Mouse (Mus musculus) retina, postnatal 7 days (tissue): Measurements from ENCODE around the gene Usp37.
A peak's percentile ranks its signal among the peaks of the same experiment; 100 is the strongest.
"Not testable (repeated sequence)": the region's sequence is repeated elsewhere in the genome, so short reads cannot be mapped to it uniquely, and the experiment has no call there.

Source experiments
- DNase-seq: peaks from one replicate; pipeline ENCODE4 v3.0.0-alpha.2; 2012; ENCODE audit warnings: low read depth, low spot score

Gene Usp37

DNA sequence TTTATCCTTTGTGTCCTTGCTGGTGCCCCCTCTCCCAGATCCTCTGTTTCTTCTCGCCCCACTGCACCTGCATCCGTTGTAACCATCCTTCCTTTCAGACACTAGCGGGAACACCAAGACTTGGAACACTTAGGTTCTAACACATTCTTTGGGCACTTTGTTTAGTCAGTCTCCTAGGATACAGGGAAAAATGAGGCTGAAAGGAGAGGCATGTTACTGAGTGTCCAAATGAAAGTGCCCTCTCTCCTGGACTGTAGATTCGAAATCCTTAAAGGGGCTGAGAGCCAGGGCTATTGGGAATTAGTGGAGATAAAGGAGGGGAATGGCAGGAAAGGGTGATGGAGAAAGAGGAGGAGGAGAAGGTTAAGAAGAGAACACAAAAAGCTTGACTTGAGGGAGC, at the start of gene Usp37:
Gene Usp37 (minus strand): TSS at position 101 of the 400 bp plus-strand sequence.
- DNase-seq: no peak

DNA sequence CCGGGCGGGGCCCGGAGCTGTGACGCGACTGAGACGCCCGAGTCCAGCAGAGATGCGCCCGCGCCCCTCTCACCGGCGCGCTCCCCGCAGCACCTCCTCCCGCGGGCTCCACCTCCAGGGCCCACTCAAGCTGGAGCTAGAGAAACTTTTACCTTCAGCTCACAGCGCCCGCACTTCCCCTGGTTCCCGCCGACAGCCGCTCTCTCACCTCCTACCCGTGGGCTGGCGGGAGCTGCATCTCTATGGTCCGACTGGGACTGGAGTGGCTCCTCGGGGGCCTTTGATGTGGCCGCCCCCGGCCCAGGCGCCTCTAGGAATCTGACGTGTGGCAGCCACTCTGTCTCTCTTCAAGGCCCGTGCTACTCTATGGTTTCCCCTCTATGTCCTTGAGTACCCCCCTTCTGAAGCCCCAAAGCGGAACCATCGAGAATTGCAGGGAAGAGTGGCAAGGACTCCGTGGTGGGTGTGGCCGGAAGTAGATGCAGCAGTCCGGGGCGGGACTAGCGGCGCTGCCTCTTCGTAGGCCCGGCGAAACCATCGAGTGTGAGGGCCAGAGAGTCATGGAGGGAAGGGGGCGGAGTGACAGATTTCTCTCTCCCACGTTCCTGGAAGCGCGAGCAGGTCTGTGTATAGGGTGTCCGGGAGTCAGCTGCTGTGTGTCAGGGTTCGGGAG, 43.8 kb upstream of the Usp37 start, which contains the start of the genes Zfp142 and Bcs1l:
Gene Zfp142 (minus strand): TSS at position 474 of the 673 bp plus-strand sequence.
Gene Bcs1l (plus strand): TSS at position 517 of the 673 bp plus-strand sequence.
- DNase-seq: peak; percentile 99

DNA sequence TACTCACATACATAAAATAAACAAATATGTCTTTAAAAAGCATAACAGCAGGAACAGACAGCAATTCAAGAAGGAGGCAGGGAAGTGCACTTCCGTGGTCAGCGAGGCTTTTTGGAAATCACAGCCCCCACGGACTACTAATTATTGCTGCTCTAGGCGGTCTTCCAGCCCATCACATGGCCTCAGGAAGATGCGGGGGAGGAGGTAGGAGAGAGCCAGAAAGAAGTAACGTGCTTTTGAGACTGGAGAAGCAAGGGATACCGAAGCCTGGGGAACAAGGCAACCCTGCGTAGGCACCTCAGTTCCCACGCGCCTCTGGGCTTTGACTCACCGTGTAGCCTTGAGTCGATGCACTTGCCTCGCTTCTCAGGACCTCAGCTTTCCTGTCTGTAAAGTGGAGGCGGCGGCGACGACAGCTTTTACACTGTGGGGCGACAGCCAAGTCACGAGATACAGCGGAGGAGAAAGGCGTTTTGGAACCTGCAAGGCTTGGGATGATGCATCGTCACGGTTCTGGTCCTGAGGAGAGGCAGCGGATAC, 43.2 kb upstream of the Usp37 start:
- DNase-seq: peak; percentile 17

DNA sequence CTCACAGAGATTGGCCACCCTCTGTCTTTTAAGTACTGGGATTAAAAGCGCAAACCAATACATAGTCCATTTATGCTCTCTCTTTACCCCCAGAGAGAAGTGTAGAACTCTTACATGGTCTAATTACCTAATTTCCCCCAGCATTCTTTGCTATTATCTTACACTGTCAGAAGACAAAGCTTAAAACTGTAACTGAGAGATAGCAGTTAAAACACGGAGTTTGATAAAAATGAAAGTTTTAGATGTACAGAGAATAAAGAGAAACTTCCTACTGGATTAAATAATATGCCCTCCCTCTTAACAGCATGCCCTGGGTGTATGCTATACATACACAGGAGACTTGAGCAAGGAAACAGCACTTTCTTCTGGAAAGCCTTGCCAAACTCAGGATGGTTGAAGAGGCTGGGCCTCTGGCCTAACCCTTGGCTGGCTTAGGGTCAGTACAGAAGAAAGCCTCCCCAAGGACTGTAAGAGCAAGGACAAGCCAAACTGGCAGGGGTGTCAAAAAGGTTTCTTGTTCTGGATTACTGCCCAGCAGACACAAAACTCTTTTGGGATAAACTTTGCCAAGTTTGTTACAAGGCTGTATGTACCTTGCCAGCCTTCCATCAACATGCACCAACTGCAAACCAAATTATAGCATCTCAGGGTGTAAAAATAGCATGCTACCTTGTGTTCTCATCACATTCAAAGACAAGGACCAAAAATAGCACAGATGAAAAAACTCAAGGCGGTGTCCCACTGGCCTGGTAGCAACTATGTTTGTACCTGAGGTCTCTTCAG, 40.7 kb upstream of the Usp37 start:
- no peak for DNase-seq

DNA sequence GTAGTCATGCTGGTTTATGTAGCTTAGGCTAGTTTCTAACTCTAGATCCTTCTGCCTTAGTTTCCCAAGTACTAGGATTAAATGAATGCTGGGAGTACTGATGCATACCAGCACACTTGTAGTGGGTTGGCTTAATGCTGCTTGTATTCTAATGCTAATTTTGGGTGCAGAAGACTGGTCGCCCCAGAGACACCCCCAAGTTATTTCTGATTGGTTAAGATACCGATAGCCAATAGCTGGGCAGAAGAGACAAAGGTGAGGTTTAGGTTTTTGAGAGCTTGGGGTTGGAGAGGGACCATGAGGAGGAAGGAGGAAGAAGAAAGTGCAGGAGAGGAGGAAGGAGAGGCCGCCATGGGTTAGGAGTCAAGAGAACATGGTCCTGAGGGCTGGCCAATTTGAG, 38.5 kb upstream of the Usp37 start:
- no peak for DNase-seq

DNA sequence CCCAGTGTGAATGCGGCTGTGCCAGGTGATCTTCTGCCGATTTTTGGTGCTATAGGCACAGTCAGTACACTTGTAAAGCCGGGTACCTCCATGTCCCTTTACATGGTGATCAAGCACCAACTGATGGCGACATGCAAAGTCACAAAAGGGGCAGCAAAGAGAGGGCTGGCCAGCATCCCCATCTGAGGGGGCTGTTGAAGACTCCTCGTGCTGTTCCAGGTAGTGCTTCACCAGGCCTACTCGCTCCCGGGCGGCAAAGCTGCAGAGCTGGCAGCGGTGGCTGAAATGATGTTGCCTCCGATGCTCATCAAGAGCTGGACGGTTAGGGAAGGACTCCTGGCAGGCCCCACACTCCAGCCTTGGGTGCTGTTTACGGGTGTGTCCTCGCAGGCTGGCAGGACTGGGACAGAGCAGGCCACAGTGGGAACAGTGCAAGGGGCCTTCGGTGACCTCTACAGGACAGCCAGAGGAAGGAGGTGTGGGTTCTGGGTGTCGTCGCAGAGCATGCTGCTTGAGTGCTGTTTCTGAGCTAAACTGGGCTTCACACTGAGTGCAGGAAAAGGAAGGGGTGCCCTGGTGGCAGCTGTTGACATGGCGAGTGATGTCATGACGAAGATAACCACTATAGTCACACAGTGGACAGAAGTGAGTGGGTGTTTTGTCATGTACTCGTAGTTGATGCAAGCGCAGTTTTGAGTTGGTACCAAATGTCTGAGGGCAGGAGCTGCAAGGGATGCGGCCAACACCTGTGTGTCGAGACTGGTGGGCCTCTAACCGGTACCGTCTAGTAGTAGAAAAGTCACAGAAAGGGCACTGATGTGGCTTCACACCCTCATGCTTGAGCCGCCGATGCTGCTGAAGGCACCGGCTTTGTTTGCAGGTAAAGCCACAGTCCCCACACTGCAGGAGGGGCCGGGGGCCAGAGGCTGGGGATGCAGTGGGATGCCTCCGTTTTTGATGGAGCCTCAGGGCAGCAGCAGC, 25.9 kb upstream of the Usp37 start:
- DNase-seq: no peak

DNA sequence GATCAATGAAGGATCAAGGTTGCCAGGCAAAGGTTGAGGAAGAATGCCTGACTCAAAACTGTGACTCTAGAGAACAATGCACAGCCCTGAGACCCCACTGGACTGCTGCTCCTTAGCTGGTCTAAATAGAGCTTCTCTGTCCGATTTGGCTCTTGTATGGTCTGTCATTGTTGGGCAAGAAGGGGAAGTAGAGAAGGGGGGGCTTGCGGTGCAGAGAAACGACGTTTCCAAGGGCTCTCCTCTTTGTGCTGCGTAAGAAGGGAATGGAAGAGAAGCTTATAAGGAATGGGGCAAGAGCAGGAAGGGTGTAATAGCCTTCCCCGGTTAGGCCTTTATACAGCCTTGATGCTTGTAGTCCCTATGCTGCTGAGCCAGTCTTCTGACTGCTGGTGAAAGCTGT, 21.8 kb upstream of the Usp37 start:
- no peak for DNase-seq

DNA sequence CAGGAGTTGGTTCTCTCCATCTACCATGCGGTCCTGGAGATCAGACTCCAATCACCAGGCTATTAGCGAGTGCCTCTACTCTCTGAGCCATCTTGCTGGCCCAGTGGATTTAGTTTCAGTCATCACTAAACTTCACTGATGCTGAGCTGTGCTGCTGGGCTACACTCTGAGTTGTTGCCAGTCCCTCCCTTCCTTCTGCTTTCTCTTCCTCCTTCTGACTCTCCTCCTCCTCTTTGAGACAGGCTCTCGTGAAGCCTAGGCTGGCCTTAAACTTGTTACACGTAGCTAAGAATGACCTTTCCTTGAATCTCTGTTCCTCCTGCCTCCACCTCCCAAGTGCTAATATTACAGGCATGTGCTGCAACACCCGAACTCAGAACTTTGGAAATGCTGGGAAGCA, 15.0 kb upstream of the Usp37 start:
- no peak for DNase-seq

DNA sequence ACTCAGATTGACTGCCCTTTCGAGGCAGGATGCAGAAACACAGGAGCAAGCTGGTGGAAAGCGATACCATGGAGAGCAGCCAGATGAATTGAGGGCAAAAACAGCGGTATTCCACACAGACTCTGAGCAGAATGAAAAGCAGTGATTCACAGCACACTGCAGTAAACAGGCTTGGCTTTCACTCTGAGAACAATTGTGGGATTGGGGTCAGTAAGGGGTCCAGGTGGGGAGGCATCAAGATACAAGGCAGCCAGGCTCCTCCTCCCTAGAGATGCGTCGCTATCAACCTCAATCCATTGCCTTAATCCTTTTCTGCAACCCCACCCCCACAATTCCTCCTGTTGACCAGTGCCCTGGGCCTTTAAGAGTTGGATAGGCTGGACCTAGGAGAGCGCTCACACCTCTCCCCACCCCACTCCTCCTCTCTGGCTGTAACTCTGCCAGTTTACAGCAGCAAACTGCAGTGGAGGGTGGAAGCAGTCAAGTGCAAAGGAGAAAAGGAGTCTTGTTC, 1.6 kb downstream of the Usp37 start, which contains the start of gene Plcd4:
Gene Plcd4 (plus strand): TSS at position 438 of the 511 bp plus-strand sequence.
- DNase-seq: peak; percentile 17

DNA sequence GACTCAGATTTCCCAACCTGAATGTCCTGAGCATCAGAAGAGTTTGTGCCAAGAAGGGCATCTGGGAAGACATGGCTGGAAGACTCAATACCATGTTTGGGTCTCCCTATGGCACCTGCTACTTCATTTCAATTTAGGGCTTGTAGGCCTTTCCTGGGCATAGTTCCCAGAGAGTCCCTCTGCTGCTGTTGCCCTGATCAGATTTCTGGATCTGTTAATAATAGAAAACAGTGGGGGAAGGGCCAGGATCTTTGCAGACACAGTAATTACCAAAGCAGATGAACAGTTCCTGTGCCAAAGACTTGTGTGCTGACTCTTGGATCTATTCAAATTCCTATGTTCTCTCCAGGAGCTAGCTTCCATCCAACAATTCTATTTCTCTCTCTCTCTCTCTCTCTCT, 5.4 kb downstream of the Usp37 start:
- DNase-seq: no peak

DNA sequence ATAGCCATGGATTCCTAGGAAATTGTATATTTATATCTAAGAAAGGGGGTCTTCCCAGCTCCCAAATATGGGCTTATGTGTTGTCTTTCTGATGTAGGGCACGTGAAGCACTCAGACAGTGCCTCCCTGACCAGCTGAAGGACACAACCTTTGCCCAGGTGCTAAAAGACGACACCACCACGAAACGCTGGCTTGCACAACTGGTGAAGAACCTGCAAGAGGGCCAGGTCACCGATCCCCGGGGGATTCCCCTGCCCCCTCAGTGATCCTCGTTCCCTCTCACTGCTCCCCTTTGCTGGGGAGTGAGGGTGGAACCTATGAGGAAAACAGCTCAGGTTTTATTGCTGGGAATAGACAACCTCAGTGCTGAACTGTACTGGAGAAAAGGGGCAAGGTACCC, 15.5 kb downstream of the Usp37 start:
- no peak for DNase-seq

DNA sequence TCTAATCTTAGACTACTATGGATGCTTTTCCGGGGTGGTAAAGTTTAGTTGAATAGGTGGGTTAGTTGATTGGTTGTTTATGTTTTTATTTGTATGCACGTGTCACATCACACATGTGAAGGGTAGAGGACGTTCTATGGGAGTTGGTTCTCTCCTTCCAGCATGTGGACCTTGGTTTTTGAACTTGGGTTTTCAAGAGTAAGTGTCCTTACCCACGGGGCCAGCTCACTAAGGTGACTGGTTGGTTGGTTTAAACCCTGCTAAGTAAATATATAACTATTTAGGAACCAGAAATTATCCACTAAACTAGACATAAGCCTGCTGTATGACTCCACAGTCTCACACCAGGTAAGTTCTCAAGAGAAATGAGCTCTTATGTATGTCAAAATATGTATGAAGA, 19.3 kb downstream of the Usp37 start:
- DNase-seq: no peak

DNA sequence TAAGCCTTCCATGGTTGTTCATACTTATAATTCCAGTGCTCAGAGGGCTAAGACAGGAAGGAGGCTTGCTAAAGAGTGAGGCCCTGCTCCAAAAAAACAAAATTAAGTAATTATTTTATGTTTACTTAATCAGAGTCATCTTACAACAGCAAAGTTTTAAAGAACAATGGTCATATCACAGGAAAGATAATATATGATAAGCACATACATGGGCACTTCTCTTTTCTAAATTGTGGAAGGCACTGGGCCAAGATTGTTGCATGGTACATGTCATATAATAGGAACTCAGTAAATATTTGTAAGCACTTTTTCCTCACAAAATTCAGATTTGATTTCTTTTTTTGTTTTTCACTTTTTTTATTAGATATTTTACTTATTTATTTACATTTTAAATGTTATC, 24.2 kb downstream of the Usp37 start:
- DNase-seq: no peak

DNA sequence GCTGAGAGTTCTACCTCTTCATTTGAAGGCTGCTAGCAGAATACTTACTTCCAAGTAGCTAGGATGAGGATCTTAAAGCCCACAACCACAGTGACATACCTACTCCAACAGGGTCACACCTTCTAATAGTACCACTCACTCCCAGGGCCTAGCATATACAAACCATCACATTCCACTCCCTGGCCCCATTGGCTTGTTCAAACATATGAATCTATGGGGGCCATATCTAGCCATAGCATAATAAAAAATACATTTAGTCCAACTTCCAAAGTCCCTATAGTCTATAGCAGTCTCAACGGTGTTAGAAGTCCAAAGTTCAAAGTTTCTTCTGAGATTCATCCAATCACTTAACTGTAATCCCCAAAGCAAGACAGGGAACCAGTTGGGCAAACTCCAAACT, 31.1 kb downstream of the Usp37 start:
- not testable (repeated sequence) for DNase-seq

DNA sequence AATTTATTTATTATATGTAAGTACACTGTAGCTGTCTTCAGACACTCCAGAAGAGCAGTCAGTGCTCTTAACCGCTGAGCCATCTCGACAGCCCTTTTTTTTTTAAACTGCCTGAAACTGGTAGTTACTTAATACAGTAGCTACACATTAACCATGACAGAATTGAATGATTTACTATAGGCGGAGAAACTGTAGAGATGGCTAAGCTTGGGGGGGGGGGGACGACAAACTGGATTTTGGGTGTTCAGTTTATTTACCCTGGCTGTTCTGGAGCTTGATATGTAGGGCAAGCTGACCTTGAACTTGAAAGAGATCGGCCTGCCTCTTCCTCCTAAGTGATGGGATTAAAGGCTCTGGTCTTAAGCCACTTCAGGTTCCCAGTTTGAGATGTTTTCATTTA, 32.8 kb downstream of the Usp37 start:
- no peak for DNase-seq

DNA sequence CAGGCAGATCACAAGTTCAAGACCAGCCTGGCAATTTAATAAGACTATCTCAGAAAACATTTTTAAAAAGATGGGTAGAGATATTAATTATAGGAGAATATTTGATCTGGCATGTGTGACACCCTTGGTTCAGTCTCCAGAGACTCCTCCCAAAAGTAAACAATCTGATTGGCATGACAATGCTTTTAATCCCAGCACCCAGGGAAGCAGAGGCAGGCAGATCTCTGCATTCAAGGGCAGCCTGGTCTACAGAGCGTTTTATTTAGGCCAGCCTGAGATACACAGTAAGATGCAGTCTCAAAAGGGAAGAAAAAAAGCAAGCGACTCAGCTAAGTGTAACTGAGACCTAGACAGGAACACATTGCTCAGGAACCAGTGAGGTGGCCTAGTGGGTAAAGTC, 36.3 kb downstream of the Usp37 start:
- no peak for DNase-seq

DNA sequence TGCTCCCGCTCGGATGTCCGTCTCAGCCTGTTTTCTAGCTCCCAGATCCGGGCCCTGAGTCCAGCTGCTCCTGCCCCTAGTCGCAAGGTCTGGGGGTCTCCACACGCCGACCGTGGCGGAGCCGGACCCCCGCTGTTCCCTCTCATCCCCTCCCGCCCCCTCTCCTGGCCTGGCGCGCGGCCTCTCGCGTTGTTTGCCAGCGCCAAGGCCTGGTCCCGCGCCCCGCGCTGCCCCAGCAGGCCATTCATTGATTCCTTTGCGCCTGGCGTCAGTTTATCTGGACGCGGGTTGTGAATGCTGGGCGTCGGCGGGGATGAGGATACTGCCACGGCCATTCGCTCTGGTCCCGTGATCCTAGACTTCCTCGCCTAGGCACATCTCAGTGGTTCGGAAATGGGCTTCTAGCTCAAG, 37.6 kb downstream of the Usp37 start:
- DNase-seq: peak; percentile 37

DNA sequence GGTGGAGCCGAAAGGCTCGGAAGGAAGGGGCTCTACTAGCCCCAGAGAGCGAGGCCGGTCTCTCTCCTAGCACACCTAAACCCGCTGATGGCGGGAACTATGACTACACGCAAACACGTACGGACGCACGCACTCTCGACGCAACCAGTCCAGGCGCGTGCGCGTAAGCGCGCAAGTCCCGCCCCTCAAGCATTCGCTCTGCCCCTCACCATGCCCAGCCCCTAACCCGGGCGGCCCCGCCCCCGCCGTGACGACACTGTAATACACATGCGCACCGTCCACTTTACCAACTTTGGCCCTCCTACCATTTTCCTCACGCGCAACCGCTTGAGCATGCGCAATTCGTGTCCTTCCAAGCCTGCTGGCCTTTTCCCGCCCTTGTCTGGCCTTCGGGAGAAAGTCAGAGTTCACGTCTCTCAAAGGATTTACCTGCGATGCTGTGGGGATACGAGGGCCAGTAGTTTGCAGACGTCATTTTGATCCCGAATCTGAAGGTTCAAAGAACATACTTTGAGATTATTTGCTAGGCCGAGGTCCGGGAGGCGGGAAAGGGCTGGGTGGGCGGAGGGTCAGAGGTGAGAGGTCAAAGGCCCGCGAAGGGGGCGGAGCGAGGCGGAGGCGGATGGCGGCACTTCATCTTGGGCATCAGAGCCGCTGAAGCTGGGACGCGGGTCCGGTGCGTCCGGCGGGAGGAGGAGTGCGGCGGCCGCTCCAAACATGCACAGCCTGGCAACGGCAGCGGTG, 38.2 kb downstream of the Usp37 start, which contains the start of gene Cnot9:
Gene Cnot9 (plus strand): TSS at position 338 of the 744 bp plus-strand sequence.
- peak; percentile 99 for DNase-seq

DNA sequence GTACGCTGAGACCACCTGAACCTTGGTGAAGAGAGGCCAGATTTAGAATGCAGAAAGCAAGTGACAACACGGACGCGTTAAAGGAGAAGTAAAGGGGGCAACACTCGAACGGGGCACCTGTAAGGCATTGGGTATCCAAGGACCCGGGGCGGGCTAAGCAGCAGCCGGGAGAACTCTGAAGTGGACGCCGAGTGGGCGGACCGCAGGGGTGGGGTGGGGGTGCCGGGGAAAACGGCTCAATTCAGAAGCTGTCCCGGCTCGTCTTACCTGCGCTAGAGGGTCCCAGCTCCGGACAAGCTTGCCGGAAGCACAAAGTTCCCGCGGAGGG, 38.7 kb downstream of the Usp37 start:
- DNase-seq: no peak

DNA sequence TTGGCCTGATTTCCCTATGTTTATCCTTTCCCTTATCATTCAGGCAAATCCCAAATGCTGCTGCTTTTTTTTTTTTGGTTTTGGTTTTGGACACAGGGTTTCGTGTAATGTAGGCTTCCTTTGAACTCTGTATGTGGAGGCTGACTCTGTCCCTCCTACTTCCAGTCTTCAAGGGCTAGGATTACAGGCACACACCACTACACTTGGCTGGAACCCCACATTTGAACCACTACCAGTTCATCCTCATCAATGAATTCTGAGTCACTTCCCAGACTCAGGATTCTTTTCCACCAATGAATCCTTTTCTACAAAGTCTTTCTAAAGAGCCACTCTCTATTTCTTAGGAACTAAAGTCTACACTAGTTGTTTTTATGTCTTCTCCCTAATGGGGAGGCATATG, 43.0 kb downstream of the Usp37 start:
- no peak for DNase-seq

DNA sequence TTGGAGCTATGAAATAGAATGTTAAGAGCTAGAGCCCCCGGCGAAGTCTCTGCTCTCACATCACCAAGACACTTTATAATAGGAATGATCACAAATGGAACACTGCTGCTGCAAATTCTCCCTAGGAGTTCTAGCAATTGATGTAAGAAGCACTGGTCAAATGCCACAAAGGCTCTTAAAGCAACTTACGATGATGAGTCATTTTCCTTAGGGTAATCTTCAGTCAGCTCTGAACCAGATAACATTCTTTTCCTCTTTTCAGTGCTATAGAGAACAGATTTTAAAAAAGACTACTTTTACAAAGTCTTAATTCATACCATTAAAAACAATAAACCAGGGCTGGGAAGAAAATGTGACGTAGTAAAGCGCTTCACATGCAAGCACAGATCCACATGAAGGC, 58.3 kb downstream of the Usp37 start:
- no peak for DNase-seq
